Mouse (Mus musculus): Measurements from ENCODE around the gene Wdr76.
"Not testable (repeated sequence)": the region's sequence is repeated elsewhere in the genome, so short reads cannot be mapped to it uniquely, and the experiment has no call there.

Gene Wdr76

DNA sequence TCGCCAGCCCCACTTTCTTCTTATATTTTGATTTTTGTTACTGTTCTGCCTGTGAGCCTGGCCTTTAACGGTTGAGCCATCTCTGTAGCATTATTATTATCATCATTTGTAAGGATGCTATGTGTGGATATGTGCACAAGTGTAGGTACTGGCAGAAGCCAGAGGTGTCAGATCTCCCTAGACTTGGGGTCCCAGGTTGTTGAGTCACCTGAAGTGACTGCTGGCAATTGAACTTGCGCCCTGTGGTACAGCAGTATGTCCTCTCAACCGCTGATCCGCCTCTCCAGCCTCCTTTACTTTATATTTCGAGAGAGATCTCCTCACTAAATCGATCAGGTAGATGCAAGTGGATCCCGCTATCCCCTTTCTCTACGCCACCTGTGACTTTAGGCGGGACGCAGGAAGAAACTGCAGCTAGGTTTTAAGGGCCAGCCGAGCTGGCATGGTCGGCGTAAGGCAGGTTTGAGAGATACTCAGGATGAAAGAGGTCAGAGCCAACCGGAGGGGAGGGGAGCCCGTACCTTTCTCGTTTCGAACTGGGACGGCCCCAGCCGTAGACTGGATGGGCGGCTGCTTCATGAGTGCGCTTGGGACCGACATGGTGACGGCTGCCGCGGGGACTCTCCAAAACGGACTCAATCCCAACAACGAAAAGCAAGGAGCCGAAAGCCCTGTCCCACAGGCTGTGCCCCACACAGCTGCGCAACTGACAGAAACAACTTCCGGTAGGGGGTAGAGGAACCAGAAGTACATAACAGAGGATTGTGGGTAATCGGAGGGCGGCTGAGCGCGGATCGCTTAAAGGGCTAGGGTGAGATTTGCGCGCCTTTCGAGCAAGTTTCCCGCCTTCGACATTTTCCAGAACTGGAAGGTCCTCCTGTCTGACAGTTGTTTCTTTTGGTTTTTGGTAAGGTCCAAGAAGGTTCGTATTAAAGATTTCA is at the start of gene Wdr76, which contains the start of gene Mfap1a:
Gene Wdr76, plus strand, starts transcription at position 782 of the 941 bp plus-strand sequence.
Gene Mfap1a, minus strand, starts transcription at position 724 of the 941 bp plus-strand sequence.
- peak; percentile 92 for DNase-seq

GRCm38 (mm10) chr2:121460071-121460470 is 46.5 kb upstream of the Wdr76 start:
- DNase-seq: no peak

- DNase-seq: not testable (repeated sequence)
Observed at GRCm38 (mm10) chr2:121468982-121469381, 37.5 kb upstream of the Wdr76 start.

- DNase-seq: not testable (repeated sequence)
Observed at GRCm38 (mm10) chr2:121472783-121473182, 33.7 kb upstream of the Wdr76 start.

GRCm38 (mm10) chr2:121473301-121474179 is 33.0 kb upstream of the Wdr76 start, which contains the start of gene Mfap1b:
Gene Mfap1b, minus strand, starts transcription at chr2:121474067.
- DNase-seq: peak; percentile 91

DNA sequence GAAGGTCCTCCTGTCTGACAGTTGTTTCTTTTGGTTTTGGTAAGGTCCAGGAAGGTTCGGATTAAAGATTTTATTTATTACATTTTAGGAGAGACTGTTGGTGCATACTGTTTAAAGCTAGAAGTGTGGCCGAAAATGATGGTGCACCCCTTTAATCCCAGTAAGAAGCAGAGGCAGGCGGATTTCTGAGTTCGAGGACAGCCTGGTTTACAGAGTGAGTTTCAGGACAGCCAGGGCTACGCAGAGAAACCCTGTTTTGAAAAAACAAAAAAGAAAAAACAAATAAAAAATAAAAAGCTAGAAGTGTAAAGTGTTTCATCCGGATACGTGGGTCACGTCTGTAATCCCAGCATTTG is 32.4 kb upstream of the Wdr76 start:
- DNase-seq: no peak

GRCm38 (mm10) chr2:121475306-121475705 is 31.2 kb upstream of the Wdr76 start:
- DNase-seq: not testable (repeated sequence)

GRCm38 (mm10) chr2:121477491-121478266 is 28.8 kb upstream of the Wdr76 start:
- no peak for DNase-seq

- peak; percentile 37 for DNase-seq
Observed at GRCm38 (mm10) chr2:121480498-121480897, 26.0 kb upstream of the Wdr76 start.

DNA sequence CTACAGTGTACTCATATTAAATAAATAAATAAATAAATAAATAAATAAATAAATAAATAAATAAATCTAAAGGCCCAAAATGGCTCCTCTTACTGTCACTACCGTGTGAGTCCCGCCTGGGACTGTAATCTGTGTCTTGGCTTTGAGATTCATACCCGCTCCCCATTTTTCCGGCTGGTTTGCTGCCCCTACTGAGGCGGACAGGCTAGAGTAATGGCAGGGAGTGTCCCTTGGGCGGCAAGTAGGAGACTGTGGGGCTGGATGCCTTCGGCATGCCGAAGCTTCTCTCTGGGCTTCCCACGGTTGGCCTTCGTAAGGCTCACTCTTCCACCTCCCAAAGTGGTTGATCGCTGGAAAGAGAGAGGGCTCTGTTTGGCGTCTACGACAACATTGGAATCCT is 25.6 kb upstream of the Wdr76 start:
- DNase-seq: not testable (repeated sequence)

DNA sequence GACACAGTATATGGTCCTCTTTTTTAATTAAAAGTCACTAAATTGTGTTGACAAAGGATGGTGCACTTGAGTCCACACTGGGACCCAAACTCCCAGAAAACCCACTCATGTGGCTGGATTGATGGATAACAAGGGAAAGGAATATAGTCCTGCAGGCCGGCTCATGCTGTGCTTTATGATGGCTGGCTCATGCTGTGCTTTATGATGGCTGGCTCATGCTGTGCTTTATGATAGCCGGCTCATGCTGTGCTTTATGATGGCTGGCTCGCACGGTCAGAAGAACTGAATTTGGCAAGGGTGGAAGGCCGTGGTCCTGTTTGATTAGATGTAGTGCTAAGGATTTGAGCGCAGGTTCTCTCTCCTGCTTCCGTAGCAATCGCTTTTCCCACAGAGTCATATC is 22.9 kb upstream of the Wdr76 start:
- DNase-seq: no peak

GRCm38 (mm10) chr2:121484403-121484802 is 22.1 kb upstream of the Wdr76 start:
- DNase-seq: not testable (repeated sequence)

DNA sequence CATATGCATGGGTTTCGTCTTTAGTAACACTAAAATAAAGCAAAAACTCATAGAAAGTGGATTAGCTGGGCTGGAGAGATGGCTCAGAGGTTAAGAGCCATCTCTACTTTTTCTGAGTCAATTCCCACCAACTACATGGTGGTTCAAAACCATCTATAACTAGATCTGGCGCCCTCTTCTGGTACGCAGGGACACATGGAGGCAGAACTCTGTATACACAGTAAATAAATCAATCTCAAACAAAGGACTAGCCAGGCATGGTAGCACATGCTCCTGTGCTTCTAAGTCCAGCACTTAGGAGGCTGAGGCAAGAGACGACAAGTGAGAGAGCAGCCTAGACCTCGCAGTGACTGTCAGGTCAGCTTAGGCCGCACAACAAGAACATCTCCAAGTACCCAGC is 5.0 kb upstream of the Wdr76 start:
- not testable (repeated sequence) for DNase-seq

GRCm38 (mm10) chr2:121507173-121507950 is 839 bp downstream of the Wdr76 start:
- DNase-seq: no peak

DNA sequence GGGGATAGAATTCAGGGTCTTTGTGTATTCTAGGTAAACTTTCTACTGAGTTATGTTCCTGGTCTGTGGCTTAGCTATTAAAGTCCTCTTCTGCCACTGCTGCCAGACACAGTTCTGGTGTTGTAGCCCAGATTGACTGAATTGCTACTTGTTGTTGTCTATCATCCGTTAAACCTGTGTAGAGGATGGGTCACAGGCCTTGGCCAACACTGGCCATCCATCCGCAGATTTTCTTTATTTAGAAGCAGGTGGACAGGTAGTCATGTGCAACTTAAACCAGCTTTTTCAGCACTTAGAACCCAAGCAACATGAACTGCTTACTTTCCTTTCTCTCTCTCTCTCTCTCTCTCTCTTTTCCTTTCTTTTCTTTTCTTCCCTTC is 1.4 kb downstream of the Wdr76 start:
- no peak for DNase-seq

GRCm38 (mm10) chr2:121509584-121509983 is 3.1 kb downstream of the Wdr76 start:
- DNase-seq: peak; percentile 81

DNA sequence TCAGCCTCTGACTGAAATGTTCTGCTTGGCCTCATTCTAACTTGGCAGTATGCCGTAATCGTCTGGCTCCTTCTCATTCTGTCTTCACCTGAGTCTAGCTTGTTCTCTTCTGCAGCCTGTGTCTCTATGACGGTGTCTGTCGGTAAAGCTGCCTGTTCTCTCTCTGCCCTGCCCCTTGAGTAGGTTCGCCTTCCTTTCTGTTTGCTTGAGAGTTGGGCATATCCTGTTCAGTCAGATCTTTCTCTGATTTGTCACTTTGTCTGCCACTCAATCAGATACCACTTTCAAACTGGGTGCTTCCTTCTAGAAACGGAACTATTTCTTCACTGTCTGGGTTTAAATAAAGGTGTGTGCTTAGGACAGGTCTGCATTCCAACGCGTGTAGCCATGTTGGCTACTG is 4.9 kb downstream of the Wdr76 start:
- DNase-seq: no peak

DNA sequence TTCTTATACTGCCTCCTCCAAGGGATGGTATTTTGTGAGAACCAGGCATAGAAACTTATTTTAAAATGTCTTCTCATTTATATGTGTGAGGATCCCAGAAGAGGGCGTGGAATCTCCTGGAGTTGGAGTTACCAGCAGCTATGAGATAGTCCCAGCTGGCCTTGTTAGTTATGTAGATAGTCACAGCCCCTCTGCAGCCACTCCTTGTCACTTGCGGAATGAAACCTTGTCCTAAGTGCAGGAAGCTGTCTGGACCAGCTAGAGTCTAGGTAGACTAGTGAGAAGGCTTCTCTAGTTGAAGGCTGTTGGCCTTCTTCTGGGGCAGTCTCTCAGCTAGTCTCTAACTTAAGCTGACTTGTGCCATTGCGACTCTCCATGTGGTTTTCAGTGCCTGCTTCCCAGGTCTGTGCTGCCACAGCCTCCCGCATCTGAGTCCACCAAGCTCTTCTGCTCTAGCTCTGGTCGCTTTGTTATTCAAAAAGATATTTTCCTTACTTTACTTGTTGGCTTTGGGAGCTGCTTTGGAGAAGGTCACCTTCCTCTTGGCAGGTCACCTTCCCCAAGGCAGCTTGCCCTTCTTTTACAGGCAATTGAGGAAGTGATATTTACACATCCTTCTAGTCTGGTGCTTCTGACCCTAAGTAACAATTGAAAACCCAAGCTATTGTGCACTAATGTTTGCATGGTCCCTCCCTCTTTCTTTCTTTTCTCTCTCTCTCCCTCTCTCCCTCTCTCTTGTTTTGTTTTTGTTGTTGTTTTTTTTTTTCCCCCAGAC is 6.7 kb downstream of the Wdr76 start:
- not testable (repeated sequence) for DNase-seq

DNA sequence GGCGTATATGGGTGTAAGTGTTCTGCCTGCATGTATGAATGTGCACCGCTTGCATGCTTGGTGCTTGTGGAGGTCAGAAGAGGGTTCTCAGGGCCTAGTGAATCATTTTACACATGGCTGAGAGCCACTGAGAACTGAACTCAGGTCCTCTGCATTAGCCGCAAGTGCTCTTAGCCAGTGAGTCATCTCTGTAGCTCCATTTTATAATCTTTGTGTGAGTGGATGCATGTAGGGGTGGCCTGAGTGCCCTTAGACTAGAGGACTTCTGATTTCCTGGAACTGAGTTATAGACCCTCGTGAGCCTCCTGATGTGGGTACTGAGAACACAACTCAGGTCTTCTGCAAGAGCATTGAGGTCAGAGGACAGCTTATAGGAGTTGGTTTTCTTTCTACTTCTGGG is 7.7 kb downstream of the Wdr76 start:
- no peak for DNase-seq

DNA sequence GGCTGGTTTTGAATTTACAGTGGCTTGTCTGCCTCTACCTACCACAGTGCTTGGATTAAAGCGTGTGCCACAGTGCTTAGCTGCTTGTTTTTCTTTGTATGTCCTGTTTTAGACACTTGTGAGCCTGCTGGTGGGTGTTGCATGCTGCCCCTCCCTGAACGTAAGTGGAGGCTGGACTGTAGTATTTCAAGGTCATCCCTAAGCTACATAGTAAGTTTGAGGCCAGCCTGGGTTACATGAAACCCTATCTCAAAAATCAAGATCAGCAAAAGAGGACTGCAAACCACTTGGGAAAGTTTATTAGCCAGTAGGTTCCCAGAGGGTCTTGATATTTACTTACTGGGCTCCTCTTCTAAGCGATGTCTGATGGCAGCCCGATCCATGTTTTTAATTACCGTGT is 11.6 kb downstream of the Wdr76 start:
- DNase-seq: no peak

DNA sequence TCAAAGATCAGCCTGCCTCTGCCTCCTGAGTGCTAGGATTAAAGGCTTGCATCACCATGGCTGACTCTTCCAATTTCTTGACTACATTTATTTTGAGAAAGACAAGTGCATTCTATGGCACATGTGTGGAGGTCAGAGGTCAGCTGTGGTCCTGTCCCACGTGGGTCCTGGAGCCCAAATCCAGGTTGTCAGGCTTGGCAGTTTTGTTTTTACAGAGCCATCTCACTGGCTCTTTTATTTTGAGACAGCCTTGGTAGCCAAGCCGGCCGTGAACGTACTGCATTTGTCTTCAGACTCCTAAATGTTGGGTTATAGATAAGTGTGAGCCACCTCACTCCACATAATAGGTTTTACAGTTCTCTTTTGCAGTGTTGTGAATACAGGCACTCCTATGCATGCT is 12.2 kb downstream of the Wdr76 start:
- not testable (repeated sequence) for DNase-seq

Measured in kidney, adult 9 months (tissue).